7 mouse cellular contexts compared by ENCODE assay signal in the genomic region with DNA sequence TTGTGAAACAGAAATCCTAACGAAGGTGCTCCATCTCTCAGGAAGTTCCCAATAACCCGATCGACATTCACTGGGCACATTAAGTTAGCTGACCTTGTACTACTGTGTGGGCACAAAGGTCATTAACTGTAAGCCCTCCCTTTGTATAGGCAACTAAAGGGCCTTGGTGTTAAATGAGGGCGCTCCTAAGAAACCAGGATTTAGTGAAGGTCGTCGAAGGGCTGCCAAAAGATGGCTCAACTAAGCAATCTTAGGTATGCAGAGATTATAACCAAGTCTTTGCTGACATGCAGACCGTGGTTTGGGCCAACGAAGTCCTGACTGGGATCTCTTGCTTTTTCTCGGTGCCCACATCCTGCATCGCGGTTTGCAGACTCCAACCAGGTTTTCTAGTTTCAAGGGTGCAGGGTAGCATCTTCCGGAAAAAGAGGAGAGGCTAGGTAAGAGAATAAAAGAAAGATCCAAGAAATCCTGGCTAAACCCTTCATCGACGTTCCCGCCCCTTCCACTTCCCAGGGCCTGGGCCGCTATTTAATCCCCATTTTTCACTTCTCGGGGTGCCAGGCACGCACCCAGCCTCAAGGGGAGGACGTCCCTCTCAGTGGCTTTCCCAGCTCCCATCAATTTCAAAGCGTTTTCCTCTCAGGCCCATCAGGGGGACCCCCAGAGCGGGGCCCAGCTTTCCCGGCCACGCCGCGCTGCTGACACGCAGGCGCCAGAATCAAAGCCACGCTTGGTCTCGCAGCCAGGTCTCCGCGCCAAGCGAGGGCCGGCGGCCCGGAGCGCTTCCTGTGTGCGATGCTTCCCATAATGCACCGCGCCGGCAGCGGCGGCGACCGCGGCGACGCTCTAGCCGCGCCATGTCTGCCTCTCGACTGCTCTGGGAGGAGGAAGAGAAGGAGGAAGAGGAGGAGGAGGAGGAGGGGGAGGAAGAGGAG. TPM values are rescaled to one million over a fixed set of nuclear protein-coding genes. Genes with fewer than 3 reads are reported as not detected.
DNase-seq lines count a peak whose midpoint lies in the region; ATAC-seq lines count a peak whose summit lies in the region.
"Not testable (repeated sequence)": the region's sequence is repeated elsewhere in the genome, so short reads cannot be mapped to it uniquely, and the experiment has no call there.

A gene (plus strand): TSS at position 893 of the 938 bp plus-strand sequence.

- peak; percentile 93 for ATAC-seq in intestine, embryonic 15.5 days
- ATAC-seq in midbrain, embryonic 11.5 days (ENCODE audit: low FRiP score) = peak; percentile 95

- not testable (repeated sequence) for H3K27me3 ChIP-seq in intestine, embryonic 15.5 days (replicated peaks); midbrain, embryonic 11.5 days (ENCODE audit: control insufficient read depth, insufficient read depth, low read length)

- H3K9me3 ChIP-seq in intestine, embryonic 15.5 days; midbrain, embryonic 11.5 days (ENCODE audit: control insufficient read depth, low read length): not testable (repeated sequence)

- not testable (repeated sequence) for H3K36me3 ChIP-seq in intestine, embryonic 15.5 days; midbrain, embryonic 11.5 days (ENCODE audit: control insufficient read depth, insufficient read depth, low read length)

- DNase-seq in adrenal gland, adult 2 months = peak; percentile 93
- DNase-seq in embryo, embryonic 11.5 days (ENCODE audit: low read depth, low spot score) = peak; percentile 90
- peak; percentile 87 for DNase-seq in gastrocnemius, postnatal 36 days
- peak; percentile 93 to 94 for DNase-seq in left cerebral cortex, postnatal 36 days (ENCODE audit: low spot score in 2 of 2)
- DNase-seq in midbrain, embryonic 11.5 days (ENCODE audit: low spot score, missing footprints) = peak; percentile 99
- peak; percentile 91 for DNase-seq in skeletal muscle tissue, adult 2 months (ENCODE audit: low read depth, low spot score)

- peak within 1 kb of the TSS; percentile 91 for H3K27ac ChIP-seq in intestine, embryonic 15.5 days
- peak within 1 kb of the TSS; percentile 87 for H3K27ac ChIP-seq in midbrain, embryonic 11.5 days (ENCODE audit: low read depth, low read length)

- H3K9ac ChIP-seq in intestine, embryonic 15.5 days = peak within 1 kb of the TSS; percentile 97
- H3K9ac ChIP-seq in midbrain, embryonic 11.5 days (ENCODE audit: low read length) = peak within 1 kb of the TSS; percentile 97

- not testable (repeated sequence) for H3K4me1 ChIP-seq in intestine, embryonic 15.5 days (replicated peaks)
- peaks cover 11% of the 10 kb centered on the region; the same call in 1 of the 2 replicates for H3K4me1 ChIP-seq in midbrain, embryonic 11.5 days (ENCODE audit: control insufficient read depth, insufficient read depth, low read length)

- peak within 1 kb of the TSS; percentile 93 for H3K4me3 ChIP-seq in intestine, embryonic 15.5 days (replicated peaks)
- H3K4me3 ChIP-seq in midbrain, embryonic 11.5 days (ENCODE audit: low read depth, low read length) = peak within 1 kb of the TSS; percentile 99

- intact Hi-C loops in gastrocnemius, postnatal 36 days (cut with DNase I) = loop anchor here (10.0 kb wide), 1 partner anchor 95 kb away; no protein-coding TSS in a partner anchor
- intact Hi-C loops in left cerebral cortex, postnatal 36 days (cut with DNase I) = loop anchor here (2.0 to 10.0 kb wide), 5 partner anchors 35 to 503 kb away; a partner anchor contains a TSS

- WGBS in intestine, embryonic 15.5 days = 2% methylated on average over 47 of the region's 50 CpGs
- WGBS in midbrain, embryonic 11.5 days = 5% methylated on average over 45 of the region's 50 CpGs

- H3K4me2 ChIP-seq in intestine, embryonic 15.5 days (replicated peaks) = peak within 1 kb of the TSS; percentile 81
- H3K4me2 ChIP-seq in midbrain, embryonic 11.5 days = peak within 1 kb of the TSS; percentile 93

RNA-seq across cellular contexts. Expression of the gene that starts here (rescaled TPM):
- total RNA-seq in adrenal gland, adult 2 months (2021) = 10 to 100 TPM; 65.2 to 67.8 TPM
- 2.4 and 2.8 TPM in 2 replicates for polyA plus RNA-seq in adrenal gland, adult 2 months (2012; rRNA removed)
- 10 to 100 TPM; 18.5 to 21.8 TPM for total RNA-seq in gastrocnemius, postnatal 36 days (2021)
- polyA plus RNA-seq in intestine, embryonic 15.5 days (2015; fragmentation: Nextera tagmentation; extraction: Ambion mirVana) = 49.3 and 55.3 TPM in 2 replicates
- total RNA-seq in left cerebral cortex, postnatal 36 days (2021) = 100 to 1,000 TPM; 159 TPM
- polyA plus RNA-seq in midbrain, embryonic 11.5 days (2014; fragmentation: Nextera tagmentation; extraction: Ambion mirVana) = 49.1 and 53.8 TPM in 2 replicates

Comparison
In these comparisons a context has a peak if more than half of its experiments do, and no peak if none do; other contexts are left out.
1. Peak in every context shown above with its lines: DNase-seq, ATAC-seq, H3K4me3 ChIP-seq and H3K27ac ChIP-seq.
2. RNA of the gene that starts here (polyA plus RNA-seq): 49.3 to 55.3 TPM in intestine, embryonic 15.5 days and 49.1 to 53.8 TPM in midbrain, embryonic 11.5 days; 2.4 to 2.8 TPM in adrenal gland, adult 2 months; every median in the first group is over 10 times any median in the second.